Mouse (Mus musculus) heart, embryonic 16.5 days (tissue): ENCODE data around the gene Ctbp2. TPM values are rescaled to one million over a fixed set of nuclear protein-coding genes. Genes with fewer than 3 reads are reported as not detected.

ENCODE experiments used
- ATAC-seq: fragments of 200-750 bp; cut with Nextera tagmentation; replicated peaks from 2 replicates; pipeline ENCODE4 v1.8.0; 2017; ENCODE audit warnings: moderate number of reproducible peaks; ENCODE audit not compliant: insufficient read depth, low FRiP score; ENCODE audit errors: extremely low read depth
- H3K27ac ChIP-seq: fragments of 300-500 bp; sonication (generic); 2 replicates; pipeline ENCODE4 v1.5.1; 2014; ENCODE audit warnings: mild to moderate bottlenecking, low read length, control low read depth, moderate library complexity
- H3K27me3 ChIP-seq: fragments of 300-500 bp; sonication (generic); 2 replicates; pipeline ENCODE4 v1.6.1; 2014; ENCODE audit warnings: low read length, mixed read lengths; ENCODE audit not compliant: control insufficient read depth, insufficient read depth
- H3K36me3 ChIP-seq: fragments of 300-500 bp; sonication (generic); 2 replicates; pipeline ENCODE4 v1.6.1; 2014; ENCODE audit not compliant: control insufficient read depth, insufficient read depth
- H3K4me1 ChIP-seq: fragments of 300-500 bp; sonication (generic); 2 replicates; pipeline ENCODE4 v1.6.1; 2014; ENCODE audit warnings: low read length, mixed read lengths; ENCODE audit not compliant: control insufficient read depth, insufficient read depth
- H3K4me2 ChIP-seq: fragments of 300-500 bp; sonication (generic); 2 replicates; pipeline ENCODE4 v1.6.1; 2014; ENCODE audit warnings: low read depth, mild to moderate bottlenecking, control low read depth, low read length
- H3K4me3 ChIP-seq: fragments of 300-500 bp; sonication (generic); 2 replicates; pipeline ENCODE4 v1.5.1; 2014; ENCODE audit warnings: mild to moderate bottlenecking, control low read depth, low read length
- H3K9ac ChIP-seq: fragments of 300-500 bp; sonication (generic); 2 replicates; pipeline ENCODE4 v1.6.1; 2014; ENCODE audit warnings: low read length, control low read depth
- H3K9me3 ChIP-seq: fragments of 300-500 bp; sonication (generic); replicated peaks from 2 replicates; pipeline ENCODE4 v1.6.1; 2016; ENCODE audit warnings: low read length; ENCODE audit not compliant: control insufficient read depth
- WGBS: fragments of 180-500 bp; shearing (Covaris S2); extraction: QIAGEN DNeasy Blood & Tissue Kit; methylation state at CpG from one replicate; pipeline ENCODE4 v1.1.7; 2014; 5-methylcytosine and 5-hydroxymethylcytosine counted together
- polyA plus RNA-seq: library from polyadenylated mRNA; unstranded; fragments of >200 nt; fragmentation: Nextera tagmentation; extraction: Ambion mirVana; gene quantifications from 2 replicates; pipeline ENCODE4 v1.2.1, GENCODE M21; 2015

Ctbp2 gene
- polyA plus RNA-seq, 1 experiment from 2014 or later = 44.6 TPM

- H3K9me3 ChIP-seq = no peaks in the 10 kb centered on the region
- peak overlapping the region; percentile 94 for H3K4me3 ChIP-seq
- peak overlapping the region; percentile 99 for H3K27ac ChIP-seq
- 0% methylated on average over 73 of the region's 94 CpGs for WGBS
- peaks cover 43% of the 10 kb centered on the region for H3K4me1 ChIP-seq
- no peaks in the 10 kb centered on the region for H3K36me3 ChIP-seq
- H3K9ac ChIP-seq = peak overlapping the region; percentile 98
- ATAC-seq = peak; percentile 29
- H3K4me2 ChIP-seq = peak overlapping the region; percentile 96
- no peaks in the 10 kb centered on the region for H3K27me3 ChIP-seq
Observed at GRCm38 (mm10) chr7:133121661-133122378, 2.3 kb downstream of the Ctbp2 start.

GRCm38 (mm10) chr7:133121080-133121607, 3.0 kb downstream of the Ctbp2 start:
- 4% methylated on average over 14 of the region's 14 CpGs for WGBS
- peak overlapping the region; percentile 99 for H3K27ac ChIP-seq
- peak overlapping the region; percentile 98 for H3K9ac ChIP-seq
- no peak for ATAC-seq
- H3K4me2 ChIP-seq = peak overlapping the region; percentile 96
- H3K27me3 ChIP-seq = no peaks in the 10 kb centered on the region
- H3K36me3 ChIP-seq = no peaks in the 10 kb centered on the region
- peak overlapping the region; percentile 94 for H3K4me3 ChIP-seq
- H3K9me3 ChIP-seq = no peaks in the 10 kb centered on the region
- H3K4me1 ChIP-seq = peaks cover 50% of the 10 kb centered on the region

GRCm38 (mm10) chr7:133120221-133120751, 3.9 kb downstream of the Ctbp2 start:
- no peaks in the 10 kb centered on the region for H3K36me3 ChIP-seq
- peak overlapping the region; percentile 96 for H3K4me2 ChIP-seq
- 13% methylated on average over 15 of the region's 15 CpGs for WGBS
- peaks cover 57% of the 10 kb centered on the region for H3K4me1 ChIP-seq
- peak overlapping the region; percentile 94 for H3K4me3 ChIP-seq
- H3K27me3 ChIP-seq = no peaks in the 10 kb centered on the region
- peak overlapping the region; percentile 46; the same call in 1 of the 2 replicates for H3K27ac ChIP-seq
- peak overlapping the region; percentile 69 for H3K9ac ChIP-seq
- no peaks in the 10 kb centered on the region for H3K9me3 ChIP-seq
- ATAC-seq = no peak

GRCm38 (mm10) chr7:133117815-133118214, 6.3 kb downstream of the Ctbp2 start:
- ATAC-seq = no peak
- no peak overlapping the region for H3K9ac ChIP-seq
- no peak overlapping the region for H3K4me3 ChIP-seq
- no peaks in the 10 kb centered on the region for H3K36me3 ChIP-seq
- 33% methylated on average over 2 of the region's 2 CpGs for WGBS
- H3K27me3 ChIP-seq = no peaks in the 10 kb centered on the region
- no peaks in the 10 kb centered on the region for H3K9me3 ChIP-seq
- no peak overlapping the region for H3K4me2 ChIP-seq
- peak overlapping the region; percentile 0 for H3K27ac ChIP-seq
- H3K4me1 ChIP-seq = peaks cover 67% of the 10 kb centered on the region

- Histone ChIP-seq H3K27ac (peak overlapping the region; percentile 78), H3K9ac (peak overlapping the region; percentile 33; the same call in 1 of the 2 replicates), H3K4me2 (peak overlapping the region; percentile 64), H3K9me3 (no peaks in the 10 kb centered on the region), H3K4me3 (no peak overlapping the region), H3K27me3 (no peaks in the 10 kb centered on the region), H3K4me1 (peaks cover 80% of the 10 kb centered on the region), H3K36me3 (no peaks in the 10 kb centered on the region)
- ATAC-seq = no peak
Observed at GRCm38 (mm10) chr7:133116542-133116941, 7.6 kb downstream of the Ctbp2 start.

GRCm38 (mm10) chr7:133115886-133116285, 8.3 kb downstream of the Ctbp2 start:
- Histone ChIP-seq H3K36me3 (no peaks in the 10 kb centered on the region), H3K27me3 (no peaks in the 10 kb centered on the region), H3K4me3 (peak overlapping the region; percentile 36), H3K4me2 (peak overlapping the region; percentile 64), H3K9ac (peak overlapping the region; percentile 66), H3K9me3 (no peaks in the 10 kb centered on the region), H3K4me1 (peaks cover 84% of the 10 kb centered on the region), H3K27ac (peak overlapping the region; percentile 78)
- ATAC-seq = no peak
- WGBS = 11% methylated on average over 15 of the region's 15 CpGs

- peaks cover 78% of the 10 kb centered on the region for H3K4me1 ChIP-seq
- no peaks in the 10 kb centered on the region for H3K9me3 ChIP-seq
- H3K36me3 ChIP-seq = no peaks in the 10 kb centered on the region
- H3K4me2 ChIP-seq = peak overlapping the region; percentile 64
- WGBS = 15% methylated on average over 20 of the region's 20 CpGs
- H3K27me3 ChIP-seq = no peaks in the 10 kb centered on the region
- H3K4me3 ChIP-seq = peak overlapping the region; percentile 36
- H3K9ac ChIP-seq = peak overlapping the region; percentile 66
- H3K27ac ChIP-seq = peak overlapping the region; percentile 78
- peak; percentile 66; the same call in 1 of the 2 replicates for ATAC-seq
Observed at GRCm38 (mm10) chr7:133114847-133115470, 9.2 kb downstream of the Ctbp2 start.

- no peaks in the 10 kb centered on the region for H3K36me3 ChIP-seq
- H3K9ac ChIP-seq = no peak overlapping the region
- ATAC-seq = no peak
- H3K4me3 ChIP-seq = no peak overlapping the region
- H3K27ac ChIP-seq = peak overlapping the region; percentile 54; the same call in 1 of the 2 replicates
- H3K4me2 ChIP-seq = no peak overlapping the region
- H3K9me3 ChIP-seq = no peaks in the 10 kb centered on the region
- H3K27me3 ChIP-seq = no peaks in the 10 kb centered on the region
- peaks cover 75% of the 10 kb centered on the region for H3K4me1 ChIP-seq
- 76% methylated on average over 8 of the region's 8 CpGs for WGBS
Observed at GRCm38 (mm10) chr7:133113185-133113895, 10.8 kb downstream of the Ctbp2 start.
